In the genomic region with DNA sequence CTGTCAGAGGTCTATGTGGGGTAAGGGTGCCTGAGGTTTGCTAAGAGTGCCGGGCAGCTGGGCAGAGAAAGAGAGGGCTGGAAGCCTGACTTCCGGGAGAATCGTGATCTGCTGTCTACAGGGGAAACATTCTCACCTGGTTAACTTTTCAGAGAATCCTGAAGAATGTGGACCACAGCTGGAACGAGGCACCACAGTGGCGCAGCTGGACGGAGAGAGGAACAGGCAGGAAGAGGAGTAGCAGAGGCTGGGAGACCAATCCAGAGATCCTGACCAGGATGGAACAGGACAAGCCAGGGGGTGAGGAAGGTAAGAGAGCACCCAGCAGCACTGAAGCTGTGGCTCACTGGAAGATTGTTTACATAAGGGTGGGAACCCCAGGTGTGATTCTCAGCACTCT, we compare ENCODE assay signal across 31 mouse cellular contexts. TPM values are rescaled to one million over a fixed set of nuclear protein-coding genes. Genes with fewer than 3 reads are reported as not detected.
"Had no signal": no experiment of that assay in that cellular context is flagged by ENCODE, and none has a peak within 500 bp of the region (broad histone marks: within the 10 kb centered on the region; RNA-seq: fewer than 3 reads in every experiment).

No protein-coding gene starts in this region.

- H3K4me3 ChIP-seq: kidney, embryonic 15.5 days; left cerebral cortex, adult 2 months; liver, embryonic 13.5 days; megakaryocyte, embryonic 14.5 days; midbrain, embryonic 10.5 days; midbrain, embryonic 13.5 days; myocyte; neural tube, embryonic 13.5 days; stomach, embryonic 15.5 days had no signal

- DNase-seq: kidney, postnatal 10 days; kidney, postnatal 36 days; layer of hippocampus, postnatal 36 days; liver, embryonic 13.5 days; lung, adult 2 months; lung, postnatal 36 days; retina, postnatal 1 day; right cerebral cortex, postnatal 25 days; spleen, adult 18-20 months; thymus, postnatal 25 days had no signal

- H3K4me2 ChIP-seq: kidney, embryonic 15.5 days; liver, embryonic 13.5 days; midbrain, embryonic 13.5 days; neural tube, embryonic 13.5 days; stomach, embryonic 15.5 days had no signal

- H3K9ac ChIP-seq: kidney, embryonic 15.5 days; liver, embryonic 13.5 days; midbrain, embryonic 13.5 days; neural tube, embryonic 13.5 days; stomach, embryonic 15.5 days had no signal

- H3K27me3 ChIP-seq: kidney, embryonic 15.5 days; neural tube, embryonic 13.5 days; stomach, embryonic 15.5 days had no signal

- H3K27ac ChIP-seq: kidney, embryonic 15.5 days; left cerebral cortex, adult 2 months; liver, embryonic 13.5 days; midbrain, embryonic 10.5 days; midbrain, embryonic 13.5 days; neural tube, embryonic 13.5 days; stomach, embryonic 15.5 days had no signal

- ATAC-seq: lung, postnatal 0 days; midbrain, embryonic 13.5 days; midbrain, embryonic 16.5 days had no signal

- H3K36me3 ChIP-seq: kidney, embryonic 15.5 days; liver, embryonic 13.5 days; midbrain, embryonic 10.5 days; midbrain, embryonic 13.5 days; neural tube, embryonic 13.5 days; stomach, embryonic 15.5 days had no signal

- H3K4me1 ChIP-seq: liver, embryonic 13.5 days; midbrain, embryonic 13.5 days; stomach, embryonic 15.5 days had no signal

- H3K9me3 ChIP-seq: kidney, embryonic 15.5 days; liver, embryonic 13.5 days; midbrain, embryonic 10.5 days; midbrain, embryonic 13.5 days; neural tube, embryonic 13.5 days; stomach, embryonic 15.5 days had no signal

RNA-seq across cellular contexts. Expression of gene Myh6, which starts 1.1 kb away (rescaled TPM):
- total RNA-seq: liver, adult 2 months; monocyte, adult 5-6 weeks; neutrophil, adult 5-6 weeks had no signal

RNA-seq across cellular contexts. Expression of gene Gm17428, which starts 11.1 kb away (rescaled TPM):
- total RNA-seq: layer of hippocampus, adult 8-10 months; layer of hippocampus, postnatal 10 days; layer of hippocampus, postnatal 36 days; left cerebral cortex, adult 2 months; left cerebral cortex, postnatal 10 days; left cerebral cortex, postnatal 36 days; liver, adult 2 months; monocyte, adult 5-6 weeks; neutrophil, adult 5-6 weeks had no signal
- polyA plus RNA-seq: kidney, embryonic 15.5 days; limb, embryonic 11.5 days; limb, embryonic 14.5 days; liver, adult 2 months; liver, embryonic 13.5 days; liver, embryonic 16.5 days; lung, adult 2 months; lung, postnatal 0 days; midbrain, embryonic 10.5 days; midbrain, embryonic 13.5 days; midbrain, embryonic 16.5 days; myocyte; neural tube, embryonic 13.5 days; stomach, embryonic 15.5 days; thymus, postnatal 0 days had no signal

RNA-seq across cellular contexts. Expression of gene Myh7, which starts 28.8 kb away (rescaled TPM):
- total RNA-seq: monocyte, adult 5-6 weeks; neutrophil, adult 5-6 weeks had no signal
- polyA plus RNA-seq: liver, adult 2 months had no signal

RNA-seq across cellular contexts. Expression of gene Cmtm5, which starts 29.6 kb away (rescaled TPM):
- total RNA-seq: liver, adult 2 months; monocyte, adult 5-6 weeks; neutrophil, adult 5-6 weeks had no signal
- polyA plus RNA-seq: liver, adult 2 months; myocyte had no signal

RNA-seq across cellular contexts. Expression of gene Il25, which starts 33.1 kb away (rescaled TPM):
- total RNA-seq: layer of hippocampus, postnatal 10 days; layer of hippocampus, postnatal 36 days; left cerebral cortex, adult 2 months; left cerebral cortex, postnatal 10 days; left cerebral cortex, postnatal 36 days; liver, adult 2 months; monocyte, adult 5-6 weeks; neutrophil, adult 5-6 weeks had no signal
- polyA plus RNA-seq: kidney, embryonic 15.5 days; limb, embryonic 11.5 days; liver, adult 2 months; liver, embryonic 13.5 days; liver, embryonic 16.5 days; lung, adult 2 months; lung, postnatal 0 days; midbrain, embryonic 10.5 days; thymus, postnatal 0 days had no signal
